Mouse (Mus musculus) layer of hippocampus, postnatal 36 days (tissue): ENCODE data around the gene Gm21117. TPM values are rescaled to one million over a fixed set of nuclear protein-coding genes. Genes with fewer than 3 reads are reported as not detected.
"Not testable (repeated sequence)": the region's sequence is repeated elsewhere in the genome, so short reads cannot be mapped to it uniquely, and the experiment has no call there.

ENCODE experiments used
- DNase-seq, 2 experiments: peaks; one replicate each; pipeline ENCODE4 v3.0.0; 2022
- total RNA-seq, 2 experiments: library from RNA; stranded (reverse); gene quantifications; 2 replicates each; pipeline ENCODE4 v1.2.3; 2021

Gene Gm21117
- not detected for total RNA-seq

DNA sequence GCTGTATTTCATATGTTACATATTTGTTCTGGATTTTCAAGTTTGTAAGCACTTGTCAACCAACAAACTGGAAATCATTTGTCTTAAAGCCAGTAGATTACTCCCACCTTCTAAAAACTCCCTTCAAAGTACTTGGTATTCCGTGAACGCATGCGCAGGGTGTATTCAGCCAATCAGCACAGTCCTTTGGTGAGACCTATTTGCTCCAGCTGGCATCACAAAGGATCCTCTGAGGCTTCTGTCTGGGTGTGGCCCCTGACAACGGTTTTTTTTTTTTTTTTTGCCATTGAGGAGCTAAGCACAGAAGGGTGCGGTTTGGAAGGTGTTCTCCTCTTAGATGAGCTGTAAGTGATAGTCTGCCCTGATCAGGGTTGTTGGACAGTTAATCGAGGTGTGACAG lies at the start of gene Gm21117:
TSS of gene Gm21117 (plus strand) at position 301 of the 400 bp plus-strand sequence.
- DNase-seq: not testable (repeated sequence)
